Mouse (Mus musculus) liver, embryonic 16.5 days (tissue): ENCODE results near the gene Xpo5. TPM values are rescaled to one million over a fixed set of nuclear protein-coding genes. Genes with fewer than 3 reads are reported as not detected.

ENCODE experiments used
- ATAC-seq: fragments of 200-750 bp; cut with Nextera tagmentation; 2 replicates; pipeline ENCODE4 v1.8.0; 2017; ENCODE audit warnings: low read depth, mild to moderate bottlenecking, moderate number of reproducible peaks, moderate library complexity
- H3K27ac ChIP-seq: fragments of 300-500 bp; sonication (generic); 2 replicates; pipeline ENCODE4 v1.5.1; 2014; ENCODE audit warnings: mild to moderate bottlenecking, low read length
- H3K27me3 ChIP-seq: fragments of 300-500 bp; sonication (generic); 2 replicates; pipeline ENCODE4 v1.6.1; 2014; ENCODE audit warnings: low read depth, low read length, mixed read lengths; ENCODE audit not compliant: control insufficient read depth, insufficient read depth
- H3K36me3 ChIP-seq: fragments of 300-500 bp; sonication (generic); 2 replicates; pipeline ENCODE4 v1.6.1; 2014; ENCODE audit warnings: mild to moderate bottlenecking; ENCODE audit not compliant: control insufficient read depth, insufficient read depth
- H3K4me1 ChIP-seq: fragments of 300-500 bp; sonication (generic); 2 replicates; pipeline ENCODE4 v1.6.1; 2014; ENCODE audit warnings: low read depth, low read length, mixed read lengths; ENCODE audit not compliant: control insufficient read depth
- H3K4me2 ChIP-seq: fragments of 300-500 bp; sonication (generic); 2 replicates; pipeline ENCODE4 v1.6.1; 2014; ENCODE audit warnings: low read depth, low read length, mixed read lengths
- H3K4me3 ChIP-seq: fragments of 300-500 bp; sonication (generic); 2 replicates; pipeline ENCODE4 v1.5.1; 2014; ENCODE audit warnings: low read depth, mild to moderate bottlenecking, low read length
- H3K9ac ChIP-seq: fragments of 300-500 bp; sonication (generic); 2 replicates; pipeline ENCODE4 v1.6.1; 2014; ENCODE audit warnings: low read depth, low read length
- H3K9me3 ChIP-seq: fragments of 300-500 bp; sonication (generic); replicated peaks from 2 replicates; pipeline ENCODE4 v1.6.1; 2016; ENCODE audit warnings: low read length; ENCODE audit not compliant: control insufficient read depth
- WGBS: fragments of 180-500 bp; shearing (Covaris S2); extraction: QIAGEN DNeasy Blood & Tissue Kit; methylation state at CpG from one replicate; pipeline ENCODE4 v1.1.7; 2014; ENCODE audit not compliant: insufficient replicate concordance; 5-methylcytosine and 5-hydroxymethylcytosine counted together
- polyA plus RNA-seq: library from polyadenylated mRNA; unstranded; fragments of >200 nt; fragmentation: Nextera tagmentation; extraction: Ambion mirVana; gene quantifications from 2 replicates; pipeline ENCODE4 v1.2.1, GENCODE M21; 2015

Gene Xpo5
- polyA plus RNA-seq, 1 experiment from 2014 or later: 13.7 TPM

- no peak overlapping the region for H3K4me2 ChIP-seq
- H3K4me3 ChIP-seq: no peak overlapping the region
- no peak overlapping the region for H3K9ac ChIP-seq
- H3K36me3 ChIP-seq: peaks cover 37% of the 10 kb centered on the region
- 32% methylated on average over 6 of the region's 6 CpGs for WGBS
- ATAC-seq: no peak
- peaks cover 16% of the 10 kb centered on the region for H3K4me1 ChIP-seq
- peaks cover 29% of the 10 kb centered on the region for H3K27me3 ChIP-seq
- H3K9me3 ChIP-seq: no peaks in the 10 kb centered on the region
- H3K27ac ChIP-seq: no peak overlapping the region
These were observed 52.6 kb downstream of the Xpo5 start for GRCm38 (mm10) chr17:46255147-46255546.

- H3K9ac ChIP-seq: no peak overlapping the region
- H3K27me3 ChIP-seq: peaks cover 25% of the 10 kb centered on the region
- H3K4me3 ChIP-seq: no peak overlapping the region
- no peak for ATAC-seq
- no peak overlapping the region for H3K27ac ChIP-seq
- H3K4me1 ChIP-seq: peaks cover 10% of the 10 kb centered on the region
- no peaks in the 10 kb centered on the region for H3K9me3 ChIP-seq
- H3K4me2 ChIP-seq: no peak overlapping the region
- peaks cover 33% of the 10 kb centered on the region for H3K36me3 ChIP-seq
- 74% methylated on average over 30 of the region's 30 CpGs for WGBS
These were observed 55.9 kb downstream of the Xpo5 start for GRCm38 (mm10) chr17:46258279-46259053.

- 83% methylated on average over 17 of the region's 17 CpGs for WGBS
- peaks cover 44% of the 10 kb centered on the region for H3K36me3 ChIP-seq
- no peak overlapping the region for H3K9ac ChIP-seq
These were observed 57.1 kb downstream of the Xpo5 start for GRCm38 (mm10) chr17:46259675-46260074.

GRCm38 (mm10) chr17:46262201-46262694 lies 59.7 kb downstream of the Xpo5 start:
- Histone ChIP-seq H3K4me1 (no peaks in the 10 kb centered on the region; the same call in 1 of the 2 replicates), H3K27me3 (no peaks in the 10 kb centered on the region), H3K9ac (no peak overlapping the region), H3K4me2 (no peak overlapping the region), H3K36me3 (peaks cover 44% of the 10 kb centered on the region), H3K9me3 (no peaks in the 10 kb centered on the region), H3K27ac (no peak overlapping the region), H3K4me3 (no peak overlapping the region)
- WGBS: 78% methylated on average over 5 of the region's 5 CpGs
- no peak for ATAC-seq

More at GRCm38 (mm10) chr17:46259675-46260074, 57.1 kb downstream of the Xpo5 start:
- Histone ChIP-seq H3K4me2 (no peak overlapping the region), H3K27me3 (peaks cover 13% of the 10 kb centered on the region), H3K4me3 (no peak overlapping the region), H3K9me3 (no peaks in the 10 kb centered on the region), H3K4me1 (no peaks in the 10 kb centered on the region), H3K27ac (no peak overlapping the region)
- ATAC-seq: no peak

- no peaks in the 10 kb centered on the region for H3K9me3 ChIP-seq
- no peaks in the 10 kb centered on the region; the same call in 1 of the 2 replicates for H3K4me1 ChIP-seq
- no peak overlapping the region for H3K4me2 ChIP-seq
- H3K36me3 ChIP-seq: peaks cover 24% of the 10 kb centered on the region
- H3K27ac ChIP-seq: no peak overlapping the region
- no peak for ATAC-seq
- H3K4me3 ChIP-seq: no peak overlapping the region
- no peak overlapping the region for H3K9ac ChIP-seq
- 79% methylated on average over 12 of the region's 12 CpGs for WGBS
- no peaks in the 10 kb centered on the region for H3K27me3 ChIP-seq
These were observed 62.9 kb downstream of the Xpo5 start for GRCm38 (mm10) chr17:46265502-46265901.

- WGBS: 30% methylated on average over 14 of the region's 14 CpGs
- H3K27ac ChIP-seq: no peak overlapping the region
- H3K4me2 ChIP-seq: no peak overlapping the region
- peaks cover 24% of the 10 kb centered on the region for H3K36me3 ChIP-seq
- H3K27me3 ChIP-seq: no peaks in the 10 kb centered on the region
- no peak overlapping the region for H3K9ac ChIP-seq
- peak; percentile 50 for ATAC-seq
- no peak overlapping the region for H3K4me3 ChIP-seq
- H3K4me1 ChIP-seq: no peaks in the 10 kb centered on the region; the same call in 1 of the 2 replicates
- no peaks in the 10 kb centered on the region for H3K9me3 ChIP-seq
These were observed 63.5 kb downstream of the Xpo5 start for GRCm38 (mm10) chr17:46265918-46266618.

GRCm38 (mm10) chr17:46266986-46267385 lies 64.4 kb downstream of the Xpo5 start:
- no peak for ATAC-seq
- Histone ChIP-seq H3K4me2 (no peak overlapping the region), H3K27ac (no peak overlapping the region), H3K4me1 (no peaks in the 10 kb centered on the region; the same call in 1 of the 2 replicates), H3K4me3 (no peak overlapping the region), H3K36me3 (peaks cover 21% of the 10 kb centered on the region), H3K27me3 (no peaks in the 10 kb centered on the region), H3K9me3 (no peaks in the 10 kb centered on the region), H3K9ac (no peak overlapping the region)
- 73% methylated on average over 6 of the region's 6 CpGs for WGBS

- Histone ChIP-seq H3K36me3 (peaks cover 16% of the 10 kb centered on the region; the same call in 1 of the 2 replicates), H3K4me3 (no peak overlapping the region), H3K4me2 (no peak overlapping the region), H3K27me3 (no peaks in the 10 kb centered on the region), H3K27ac (no peak overlapping the region), H3K9ac (no peak overlapping the region), H3K9me3 (no peaks in the 10 kb centered on the region), H3K4me1 (no peaks in the 10 kb centered on the region; the same call in 1 of the 2 replicates)
- WGBS: 70% methylated on average over 7 of the region's 7 CpGs
- ATAC-seq: no peak
These were observed 64.9 kb downstream of the Xpo5 start for GRCm38 (mm10) chr17:46267511-46267910.
